12 mouse cellular contexts compared by ENCODE assay signal in genomic region chr2:153914151-153914550, GRCm38 (mm10). TPM values are rescaled to one million over a fixed set of nuclear protein-coding genes. Genes with fewer than 3 reads are reported as not detected.
DNase-seq lines count a peak whose midpoint lies in the region; ATAC-seq lines count a peak whose summit lies in the region.
"Had no signal": no experiment of that assay in that cellular context is flagged by ENCODE, and none has a peak within 500 bp of the region (broad histone marks: within the 10 kb centered on the region; RNA-seq: fewer than 3 reads in every experiment).

No protein-coding gene starts in this region.

- H3K4me2 ChIP-seq in heart, embryonic 12.5 days: no peak overlapping the region
- no peak overlapping the region for H3K4me2 ChIP-seq in intestine, embryonic 15.5 days (replicated peaks)

- peak; percentile 94 for DNase-seq in heart, adult 11 months
- DNase-seq in NIH3T3 (ENCODE audit: low read depth): peak; percentile 7
- DNase-seq in fibroblast of lung, adult 2 months (ENCODE audit: low read depth): peak; percentile 2
- peak; percentile 29 for DNase-seq in left cerebral cortex, postnatal 4 days
- no peak for DNase-seq in embryo, embryonic 11 days
- DNase-seq in embryo, embryonic 10 days (ENCODE audit: low spot score): no peak
- DNase-seq: thymus, postnatal 36 days had no signal

- H3K4me1 ChIP-seq in heart, embryonic 12.5 days (replicated peaks): no peaks in the 10 kb centered on the region
- no peaks in the 10 kb centered on the region for H3K4me1 ChIP-seq in intestine, embryonic 15.5 days (replicated peaks)

- H3K36me3 ChIP-seq in heart, embryonic 12.5 days: no peaks in the 10 kb centered on the region
- H3K36me3 ChIP-seq in intestine, embryonic 15.5 days: no peaks in the 10 kb centered on the region
- H3K36me3 ChIP-seq: G1E had no signal

- H3K4me3 ChIP-seq in heart, embryonic 12.5 days: no peak overlapping the region
- H3K4me3 ChIP-seq in intestine, embryonic 15.5 days (replicated peaks): no peak overlapping the region

- no peak for ATAC-seq in heart, embryonic 12.5 days (ENCODE audit: insufficient number of reproducible peaks, low FRiP score)
- ATAC-seq in intestine, embryonic 15.5 days: no peak

- H3K9ac ChIP-seq in heart, embryonic 12.5 days: no peak overlapping the region
- no peak overlapping the region for H3K9ac ChIP-seq in intestine, embryonic 15.5 days

- intact Hi-C loops in left cerebral cortex, postnatal 4 days (cut with DNase I): no loop called here

- no peaks in the 10 kb centered on the region for H3K9me3 ChIP-seq in heart, embryonic 12.5 days (replicated peaks)
- no peaks in the 10 kb centered on the region for H3K9me3 ChIP-seq in intestine, embryonic 15.5 days
- H3K9me3 ChIP-seq: G1E had no signal

- no peak overlapping the region for H3K27ac ChIP-seq in heart, embryonic 12.5 days (ENCODE audit: poor library complexity, severe bottlenecking)
- H3K27ac ChIP-seq in intestine, embryonic 15.5 days: no peak overlapping the region

- WGBS in heart, embryonic 12.5 days: 55% methylated on average over 5 of the region's 5 CpGs
- WGBS in intestine, embryonic 15.5 days: 71% methylated on average over 5 of the region's 5 CpGs

- H3K27me3 ChIP-seq in heart, embryonic 12.5 days (replicated peaks): no peaks in the 10 kb centered on the region
- H3K27me3 ChIP-seq in intestine, embryonic 15.5 days (replicated peaks): no peaks in the 10 kb centered on the region

RNA-seq across cellular contexts. Expression of gene Bpifb3, which starts 3.9 kb away (rescaled TPM):
- polyA plus RNA-seq in heart, embryonic 12.5 days (2016; fragmentation: Nextera tagmentation; extraction: Ambion mirVana): not detected in 2 replicates
- under 1 TPM in 1 of 2 experiments, not detected in 1; 0.40 TPM for total RNA-seq in left cerebral cortex, postnatal 4 days (2021)
- not detected in 2 replicates for polyA plus RNA-seq in intestine, embryonic 15.5 days (2015; fragmentation: Nextera tagmentation; extraction: Ambion mirVana)
- total RNA-seq: G1E; hematopoietic stem cell, adult 5-6 weeks; liver, adult 2 months had no signal
- polyA plus RNA-seq: G1E; liver, adult 2 months had no signal

RNA-seq across cellular contexts. Expression of gene Bpifb6, which starts 14.0 kb away (rescaled TPM):
- polyA plus RNA-seq in heart, embryonic 12.5 days (2016; fragmentation: Nextera tagmentation; extraction: Ambion mirVana): not detected in 2 replicates
- total RNA-seq in left cerebral cortex, postnatal 4 days (2021): not detected
- not detected in 2 replicates for polyA plus RNA-seq in intestine, embryonic 15.5 days (2015; fragmentation: Nextera tagmentation; extraction: Ambion mirVana)
- total RNA-seq: G1E; hematopoietic stem cell, adult 5-6 weeks; liver, adult 2 months had no signal
- polyA plus RNA-seq: G1E; liver, adult 2 months had no signal

RNA-seq across cellular contexts. Expression of gene Bpifb4, which starts 23.9 kb away (rescaled TPM):
- polyA plus RNA-seq in heart, embryonic 12.5 days (2016; fragmentation: Nextera tagmentation; extraction: Ambion mirVana): not detected in 2 replicates
- not detected for total RNA-seq in left cerebral cortex, postnatal 4 days (2021)
- not detected in 2 replicates for polyA plus RNA-seq in intestine, embryonic 15.5 days (2015; fragmentation: Nextera tagmentation; extraction: Ambion mirVana)
- total RNA-seq: G1E; hematopoietic stem cell, adult 5-6 weeks; liver, adult 2 months had no signal
- polyA plus RNA-seq: G1E; liver, adult 2 months had no signal

RNA-seq across cellular contexts. Expression of gene Bpifb2, which starts 39.3 kb away (rescaled TPM):
- polyA plus RNA-seq in heart, embryonic 12.5 days (2016; fragmentation: Nextera tagmentation; extraction: Ambion mirVana): not detected in 2 replicates
- total RNA-seq in left cerebral cortex, postnatal 4 days (2021): not detected
- not detected in 2 replicates for polyA plus RNA-seq in intestine, embryonic 15.5 days (2015; fragmentation: Nextera tagmentation; extraction: Ambion mirVana)
- total RNA-seq: G1E; hematopoietic stem cell, adult 5-6 weeks; liver, adult 2 months had no signal
- polyA plus RNA-seq: G1E; liver, adult 2 months had no signal

RNA-seq across cellular contexts. Expression of gene Sun5, which starts 43.3 kb away (rescaled TPM):
- polyA plus RNA-seq in heart, embryonic 12.5 days (2016; fragmentation: Nextera tagmentation; extraction: Ambion mirVana): not detected in 2 replicates
- total RNA-seq in left cerebral cortex, postnatal 4 days (2021): not detected
- not detected in 2 replicates for polyA plus RNA-seq in intestine, embryonic 15.5 days (2015; fragmentation: Nextera tagmentation; extraction: Ambion mirVana)
- total RNA-seq: G1E; hematopoietic stem cell, adult 5-6 weeks; liver, adult 2 months had no signal
- polyA plus RNA-seq: G1E; liver, adult 2 months had no signal

Comparison
In these comparisons a context has a peak if more than half of its experiments do, and no peak if none do; other contexts are left out.
1. DNase-seq: peak in heart, adult 11 months (single experiment), NIH3T3 (single experiment), fibroblast of lung, adult 2 months (single experiment) and left cerebral cortex, postnatal 4 days (single experiment); none in embryo, embryonic 11 days (single experiment) and embryo, embryonic 10 days (single experiment).